Comparison of ENCODE assay signal across 9 mouse cellular contexts in the genomic region with DNA sequence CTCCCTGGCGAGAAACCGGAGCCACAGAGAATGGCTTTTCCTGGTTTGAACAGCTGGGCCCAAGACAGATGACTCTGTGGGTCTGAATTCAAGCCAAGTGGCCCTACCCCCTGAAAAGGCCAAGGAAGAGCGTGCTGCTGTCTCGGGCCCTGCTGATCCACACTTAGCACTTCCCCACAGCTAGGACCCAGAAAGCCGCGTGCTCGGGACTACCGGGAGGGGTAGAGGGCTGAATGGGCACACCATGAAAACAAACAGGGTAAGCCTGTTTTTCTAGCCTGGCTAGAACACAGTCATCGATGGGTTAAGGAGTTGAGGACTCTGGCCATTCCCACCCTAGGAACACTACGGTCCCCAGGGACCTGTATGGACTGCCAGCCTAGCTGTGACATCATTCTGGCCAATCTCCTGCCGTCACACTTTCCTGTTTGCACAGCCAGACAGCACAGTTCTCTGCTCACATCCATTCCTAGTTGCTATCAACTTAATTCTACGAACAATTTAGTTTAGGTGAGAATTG. TPM values are rescaled to one million over a fixed set of nuclear protein-coding genes. Genes with fewer than 3 reads are reported as not detected.
DNase-seq lines count a peak whose midpoint lies in the region; ATAC-seq and TF ChIP-seq lines count a peak whose summit lies in the region.
"Had no signal": no experiment of that assay in that cellular context is flagged by ENCODE, and none has a peak within 500 bp of the region (broad histone marks: within the 10 kb centered on the region; RNA-seq: fewer than 3 reads in every experiment).

No protein-coding gene starts in this region.

- peak; percentile 59 to 72 for DNase-seq in lung, adult 18-20 months
- no peak for DNase-seq in lung, adult 2 months
- no peak for DNase-seq in intestine, embryonic 14.5 days (ENCODE audit: low spot score)
- peak; percentile 77 for DNase-seq in lung, postnatal 36 days
- no peak for DNase-seq in cerebellum, postnatal 4 days (ENCODE audit: low spot score in 2 of 2)
- no peak for DNase-seq in cerebellum, adult 11 months
- no peak for DNase-seq in cerebellum, adult 8-10 months

- no peak for TF ChIP-seq POLR2A in lung, adult 2 months (IDR thresholded peaks at IDR 0.05; ENCODE audit: borderline replicate concordance, extremely low read depth, low read depth, low read length)

- peaks cover 22% of the 10 kb centered on the region for H3K4me1 ChIP-seq in lung, adult 2 months (ENCODE audit: control insufficient read depth, insufficient read depth, low read length)
- H3K4me1 ChIP-seq in embryonic facial prominence, embryonic 12.5 days: peaks cover 23% of the 10 kb centered on the region; the same call in 1 of the 2 replicates
- peaks cover 41% of the 10 kb centered on the region for H3K4me1 ChIP-seq in intestine, embryonic 14.5 days (replicated peaks; ENCODE audit: control insufficient read depth, insufficient read depth, low read length)

- no peaks in the 10 kb centered on the region for H3K9me3 ChIP-seq in embryonic facial prominence, embryonic 12.5 days
- H3K9me3 ChIP-seq in intestine, embryonic 14.5 days (ENCODE audit: control insufficient read depth, low read length): no peaks in the 10 kb centered on the region
- H3K9me3 ChIP-seq: megakaryocyte, embryonic 14.5 days had no signal

- H3K4me2 ChIP-seq in embryonic facial prominence, embryonic 12.5 days (replicated peaks): 0 out of 2 replicates have a peak overlapping the region, but pooled peaks have one; percentile 5
- peak overlapping the region; percentile 3; the same call in 1 of the 2 replicates for H3K4me2 ChIP-seq in intestine, embryonic 14.5 days (ENCODE audit: low read length)

- no peaks in the 10 kb centered on the region for H3K36me3 ChIP-seq in embryonic facial prominence, embryonic 12.5 days
- peaks cover under 1% of the 10 kb centered on the region; the same call in 1 of the 2 replicates for H3K36me3 ChIP-seq in intestine, embryonic 14.5 days (ENCODE audit: control insufficient read depth, insufficient read depth, low read length)

- no peak for TF ChIP-seq CTCF in lung, adult 2 months (IDR thresholded peaks at IDR 0.05; ENCODE audit: insufficient read depth, low read length)

- peak overlapping the region; percentile 3; the same call in 1 of the 2 replicates for H3K9ac ChIP-seq in embryonic facial prominence, embryonic 12.5 days
- H3K9ac ChIP-seq in intestine, embryonic 14.5 days (ENCODE audit: low read length): no peak overlapping the region

- H3K4me3 ChIP-seq in lung, adult 2 months (replicated peaks; ENCODE audit: extremely low read depth, low read depth, low read length): no peak overlapping the region
- no peak overlapping the region for H3K4me3 ChIP-seq in embryonic facial prominence, embryonic 12.5 days
- no peak overlapping the region for H3K4me3 ChIP-seq in intestine, embryonic 14.5 days (ENCODE audit: low read depth, low read length)
- H3K4me3 ChIP-seq: megakaryocyte, embryonic 14.5 days had no signal

- 0 out of 2 replicates have a peak, but pooled peaks have one; percentile 0 for ATAC-seq in embryonic facial prominence, embryonic 12.5 days (ENCODE audit: insufficient number of reproducible peaks, insufficient read depth, low FRiP score, low TSS enrichment)
- no peak for ATAC-seq in intestine, embryonic 14.5 days (replicated peaks; ENCODE audit: low FRiP score, low TSS enrichment, low read depth)

- peak overlapping the region; percentile 23; the same call in 1 of the 2 replicates for H3K27ac ChIP-seq in embryonic facial prominence, embryonic 12.5 days
- H3K27ac ChIP-seq in intestine, embryonic 14.5 days (ENCODE audit: low read depth): 0 out of 2 replicates have a peak overlapping the region, but pooled peaks have one; percentile 43

- 16% methylated on average over 12 of the region's 12 CpGs for WGBS in lung, adult 2 months
- 42% methylated on average over 12 of the region's 12 CpGs for WGBS in embryonic facial prominence, embryonic 12.5 days
- 30% methylated on average over 12 of the region's 12 CpGs for WGBS in intestine, embryonic 14.5 days

- H3K27me3 ChIP-seq in embryonic facial prominence, embryonic 12.5 days: no peaks in the 10 kb centered on the region
- H3K27me3 ChIP-seq in intestine, embryonic 14.5 days (replicated peaks; ENCODE audit: control insufficient read depth, insufficient read depth, low read length): no peaks in the 10 kb centered on the region

RNA-seq across cellular contexts. Expression of gene Hsp90ab1, which starts 7.9 kb away (rescaled TPM):
- 212 and 340 TPM in 2 replicates for polyA plus RNA-seq in lung, adult 2 months (2012; rRNA removed)
- polyA plus RNA-seq in embryonic facial prominence, embryonic 12.5 days (2016; fragmentation: Nextera tagmentation; extraction: Ambion mirVana): 1,470 and 1,480 TPM in 2 replicates
- polyA plus RNA-seq in intestine, embryonic 14.5 days (2014; fragmentation: Nextera tagmentation; extraction: Ambion mirVana): 1,628 and 1,680 TPM in 2 replicates

RNA-seq across cellular contexts. Expression of gene Slc35b2, which starts 17.3 kb away (rescaled TPM):
- 89.9 and 102 TPM in 2 replicates for polyA plus RNA-seq in lung, adult 2 months (2012; rRNA removed)
- 108 and 109 TPM in 2 replicates for polyA plus RNA-seq in embryonic facial prominence, embryonic 12.5 days (2016; fragmentation: Nextera tagmentation; extraction: Ambion mirVana)
- polyA plus RNA-seq in intestine, embryonic 14.5 days (2014; fragmentation: Nextera tagmentation; extraction: Ambion mirVana): 136 and 146 TPM in 2 replicates

RNA-seq across cellular contexts. Expression of gene Slc29a1, which starts 18.4 kb away (rescaled TPM):
- polyA plus RNA-seq in lung, adult 2 months (2012; rRNA removed): 185 and 186 TPM in 2 replicates
- 59.1 and 60.5 TPM in 2 replicates for polyA plus RNA-seq in embryonic facial prominence, embryonic 12.5 days (2016; fragmentation: Nextera tagmentation; extraction: Ambion mirVana)
- polyA plus RNA-seq in intestine, embryonic 14.5 days (2014; fragmentation: Nextera tagmentation; extraction: Ambion mirVana): 79.7 and 82.7 TPM in 2 replicates

RNA-seq across cellular contexts. Expression of gene Mymx, which starts 20.9 kb away (rescaled TPM):
- polyA plus RNA-seq in lung, adult 2 months (2012; rRNA removed): not detected in 2 replicates
- polyA plus RNA-seq in embryonic facial prominence, embryonic 12.5 days (2016; fragmentation: Nextera tagmentation; extraction: Ambion mirVana): 9.2 and 10.7 TPM in 2 replicates
- 0.31 TPM in 1 of 2 replicates, not detected in the other for polyA plus RNA-seq in intestine, embryonic 14.5 days (2014; fragmentation: Nextera tagmentation; extraction: Ambion mirVana)

RNA-seq across cellular contexts. Expression of gene Nfkbie, which starts 25.5 kb away (rescaled TPM):
- polyA plus RNA-seq in lung, adult 2 months (2012; rRNA removed): 7.2 and 7.8 TPM in 2 replicates
- 6.7 and 8.3 TPM in 2 replicates for polyA plus RNA-seq in embryonic facial prominence, embryonic 12.5 days (2016; fragmentation: Nextera tagmentation; extraction: Ambion mirVana)
- 3.7 and 4.0 TPM in 2 replicates for polyA plus RNA-seq in intestine, embryonic 14.5 days (2014; fragmentation: Nextera tagmentation; extraction: Ambion mirVana)

Comparison
In these comparisons a context has a peak if more than half of its experiments do, and no peak if none do; other contexts are left out.
1. DNase-seq: peak in lung, adult 18-20 months (2 of 2) and lung, postnatal 36 days (single experiment); none in lung, adult 2 months (single experiment), intestine, embryonic 14.5 days (single experiment), cerebellum, postnatal 4 days (0 of 2), cerebellum, adult 11 months (single experiment) and cerebellum, adult 8-10 months (single experiment).